Mouse (Mus musculus) forebrain, embryonic 15.5 days (tissue): ENCODE data around the gene Adcyap1r1. TPM values are rescaled to one million over a fixed set of nuclear protein-coding genes. Genes with fewer than 3 reads are reported as not detected.

Experiments
- ATAC-seq: fragments of 200-750 bp; cut with Nextera tagmentation; replicated peaks from 2 replicates; pipeline ENCODE4 v1.8.0; 2017; ENCODE audit warnings: mild to moderate bottlenecking, moderate TSS enrichment, moderate library complexity
- H3K27ac ChIP-seq: fragments of 300-500 bp; sonication (generic); replicated peaks from 2 replicates; pipeline ENCODE4 v1.5.1; 2015; ENCODE audit warnings: mild to moderate bottlenecking, inconsistent platforms
- H3K27me3 ChIP-seq: fragments of 300-500 bp; sonication (generic); 2 replicates; pipeline ENCODE4 v1.6.1; 2015; ENCODE audit warnings: inconsistent platforms
- H3K36me3 ChIP-seq: fragments of 300-500 bp; sonication (generic); 2 replicates; pipeline ENCODE4 v1.6.1; 2015; ENCODE audit warnings: mild to moderate bottlenecking, inconsistent platforms
- H3K4me1 ChIP-seq: fragments of 300-500 bp; sonication (generic); 2 replicates; pipeline ENCODE4 v1.6.1; 2015; ENCODE audit warnings: inconsistent platforms
- H3K4me2 ChIP-seq: fragments of 300-500 bp; sonication (generic); replicated peaks from 2 replicates; pipeline ENCODE4 v1.6.1; 2015; ENCODE audit warnings: mild to moderate bottlenecking, inconsistent platforms
- H3K4me3 ChIP-seq: fragments of 300-500 bp; sonication (generic); 2 replicates; pipeline ENCODE4 v1.5.1; 2015; ENCODE audit warnings: mild to moderate bottlenecking, inconsistent platforms
- H3K9ac ChIP-seq: fragments of 300-500 bp; sonication (generic); replicated peaks from 2 replicates; pipeline ENCODE4 v1.6.1; 2015; ENCODE audit warnings: mild to moderate bottlenecking, inconsistent platforms
- H3K9me3 ChIP-seq: fragments of 300-500 bp; sonication (generic); 2 replicates; pipeline ENCODE4 v1.6.1; 2016; ENCODE audit warnings: inconsistent platforms
- WGBS: fragments of 180-500 bp; shearing (Covaris S2); methylation state at CpG from one replicate; pipeline ENCODE4 v1.1.7; 2015; ENCODE audit warnings: mixed read lengths; 5-methylcytosine and 5-hydroxymethylcytosine counted together
- polyA plus RNA-seq: library from polyadenylated mRNA; unstranded; fragments of >200 nt; fragmentation: Nextera tagmentation; extraction: Ambion mirVana; gene quantifications from 2 replicates; pipeline ENCODE4 v1.2.1, GENCODE M21; 2015

The Adcyap1r1 gene
- polyA plus RNA-seq, 1 experiment from 2014 or later, result 32.1 TPM

- no peak overlapping the region for H3K4me2 ChIP-seq
Measured at GRCm38 (mm10) chr6:55511212-55512065, 59.7 kb downstream of the Adcyap1r1 start.

GRCm38 (mm10) chr6:55512066-55512703, 60.4 kb downstream of the Adcyap1r1 start:
- Histone ChIP-seq H3K36me3 (no peaks in the 10 kb centered on the region), H3K9ac (no peak overlapping the region), H3K4me1 (peaks cover 7% of the 10 kb centered on the region), H3K4me3 (no peak overlapping the region), H3K9me3 (no peaks in the 10 kb centered on the region), H3K27ac (no peak overlapping the region), H3K4me2 (no peak overlapping the region), H3K27me3 (no peaks in the 10 kb centered on the region)
- 22% methylated on average over 19 of the region's 19 CpGs for WGBS
- 0 out of 2 replicates have a peak, but pooled peaks have one; percentile 9 for ATAC-seq

More at GRCm38 (mm10) chr6:55511212-55512065, 59.7 kb downstream of the Adcyap1r1 start:
- Histone ChIP-seq H3K27me3 (no peaks in the 10 kb centered on the region), H3K9me3 (no peaks in the 10 kb centered on the region), H3K4me1 (peaks cover 7% of the 10 kb centered on the region), H3K27ac (no peak overlapping the region), H3K4me3 (no peak overlapping the region), H3K9ac (no peak overlapping the region), H3K36me3 (no peaks in the 10 kb centered on the region)
- ATAC-seq, result peak; percentile 96
- 41% methylated on average over 12 of the region's 12 CpGs for WGBS

- Histone ChIP-seq H3K9me3 (no peaks in the 10 kb centered on the region), H3K27ac (no peak overlapping the region), H3K36me3 (no peaks in the 10 kb centered on the region), H3K27me3 (no peaks in the 10 kb centered on the region), H3K4me1 (peaks cover 7% of the 10 kb centered on the region), H3K4me2 (no peak overlapping the region), H3K9ac (no peak overlapping the region), H3K4me3 (no peak overlapping the region)
- 73% methylated on average over 5 of the region's 5 CpGs for WGBS
- ATAC-seq, result no peak
Measured at GRCm38 (mm10) chr6:55513477-55513876, 61.7 kb downstream of the Adcyap1r1 start.

GRCm38 (mm10) chr6:55519605-55520201, 67.9 kb downstream of the Adcyap1r1 start:
- H3K27me3 ChIP-seq, result no peaks in the 10 kb centered on the region
- H3K36me3 ChIP-seq, result no peaks in the 10 kb centered on the region
- H3K9me3 ChIP-seq, result no peaks in the 10 kb centered on the region
- no peak overlapping the region for H3K9ac ChIP-seq
- H3K4me1 ChIP-seq, result peaks cover 6% of the 10 kb centered on the region
- ATAC-seq, result peak; percentile 94
- no peak overlapping the region; the same call in 1 of the 2 replicates for H3K27ac ChIP-seq
- no peak overlapping the region for H3K4me3 ChIP-seq
- H3K4me2 ChIP-seq, result no peak overlapping the region
- WGBS, result 18% methylated on average over 11 of the region's 11 CpGs

- Histone ChIP-seq H3K4me1 (peaks cover 6% of the 10 kb centered on the region), H3K36me3 (no peaks in the 10 kb centered on the region), H3K9ac (no peak overlapping the region), H3K9me3 (no peaks in the 10 kb centered on the region), H3K4me3 (no peak overlapping the region), H3K27ac (peak overlapping the region; percentile 19; the same call in 1 of the 2 replicates), H3K4me2 (no peak overlapping the region), H3K27me3 (no peaks in the 10 kb centered on the region)
- 28% methylated on average over 11 of the region's 11 CpGs for WGBS
- peak; percentile 85 for ATAC-seq
Measured at GRCm38 (mm10) chr6:55520237-55521095, 68.7 kb downstream of the Adcyap1r1 start.

GRCm38 (mm10) chr6:55536469-55536868, 84.7 kb downstream of the Adcyap1r1 start:
- ATAC-seq, result no peak
- no peak overlapping the region for H3K4me2 ChIP-seq
- no peaks in the 10 kb centered on the region for H3K9me3 ChIP-seq
- no peaks in the 10 kb centered on the region for H3K27me3 ChIP-seq
- peaks cover 10% of the 10 kb centered on the region for H3K4me1 ChIP-seq
- H3K4me3 ChIP-seq, result no peak overlapping the region
- no peak overlapping the region for H3K27ac ChIP-seq
- no peak overlapping the region for H3K9ac ChIP-seq
- no peaks in the 10 kb centered on the region for H3K36me3 ChIP-seq
- WGBS, result 91% methylated on average over 2 of the region's 2 CpGs

GRCm38 (mm10) chr6:55539196-55539595, 87.4 kb downstream of the Adcyap1r1 start:
- H3K4me2 ChIP-seq, result peak overlapping the region; percentile 9
- H3K9ac ChIP-seq, result 0 out of 2 replicates have a peak overlapping the region, but pooled peaks have one; percentile 35
- H3K9me3 ChIP-seq, result no peaks in the 10 kb centered on the region
- ATAC-seq, result no peak; the same call in 1 of the 2 replicates
- H3K4me3 ChIP-seq, result no peak overlapping the region
- no peaks in the 10 kb centered on the region for H3K36me3 ChIP-seq
- H3K27ac ChIP-seq, result peak overlapping the region; percentile 39
- WGBS, result 41% methylated on average over 10 of the region's 10 CpGs
- H3K4me1 ChIP-seq, result peaks cover 10% of the 10 kb centered on the region
- H3K27me3 ChIP-seq, result no peaks in the 10 kb centered on the region

- no peaks in the 10 kb centered on the region for H3K36me3 ChIP-seq
- no peak for ATAC-seq
- no peak overlapping the region for H3K4me3 ChIP-seq
- no peaks in the 10 kb centered on the region for H3K9me3 ChIP-seq
- H3K27ac ChIP-seq, result no peak overlapping the region
- H3K9ac ChIP-seq, result no peak overlapping the region
- H3K4me1 ChIP-seq, result peaks cover 10% of the 10 kb centered on the region
- WGBS, result 46% methylated on average over 3 of the region's 3 CpGs
- no peaks in the 10 kb centered on the region for H3K27me3 ChIP-seq
- no peak overlapping the region for H3K4me2 ChIP-seq
Measured at GRCm38 (mm10) chr6:55542359-55542758, 90.6 kb downstream of the Adcyap1r1 start.

- no peak overlapping the region for H3K4me3 ChIP-seq
- no peaks in the 10 kb centered on the region for H3K36me3 ChIP-seq
- no peaks in the 10 kb centered on the region for H3K27me3 ChIP-seq
- H3K27ac ChIP-seq, result no peak overlapping the region
- no peak overlapping the region for H3K4me2 ChIP-seq
- H3K9me3 ChIP-seq, result no peaks in the 10 kb centered on the region
- H3K9ac ChIP-seq, result no peak overlapping the region
- no peak for ATAC-seq
- WGBS, result 70% methylated on average over 4 of the region's 4 CpGs
- peaks cover 10% of the 10 kb centered on the region for H3K4me1 ChIP-seq
Measured at GRCm38 (mm10) chr6:55543345-55543744, 91.6 kb downstream of the Adcyap1r1 start.

- no peaks in the 10 kb centered on the region for H3K36me3 ChIP-seq
- H3K4me2 ChIP-seq, result no peak overlapping the region
- no peak overlapping the region for H3K4me3 ChIP-seq
- H3K9me3 ChIP-seq, result no peaks in the 10 kb centered on the region
- H3K9ac ChIP-seq, result no peak overlapping the region
- no peaks in the 10 kb centered on the region for H3K4me1 ChIP-seq
- H3K27me3 ChIP-seq, result no peaks in the 10 kb centered on the region
- WGBS, result 96% methylated on average over 6 of the region's 6 CpGs
- no peak for ATAC-seq
- no peak overlapping the region for H3K27ac ChIP-seq
Measured at GRCm38 (mm10) chr6:55549211-55549610, 97.4 kb downstream of the Adcyap1r1 start.

- Histone ChIP-seq H3K4me1 (no peaks in the 10 kb centered on the region), H3K36me3 (no peaks in the 10 kb centered on the region)
Measured at GRCm38 (mm10) chr6:55550926-55551325, 99.1 kb downstream of the Adcyap1r1 start.

More at GRCm38 (mm10) chr6:55550926-55551325, 99.1 kb downstream of the Adcyap1r1 start:
- H3K4me2 ChIP-seq, result no peak overlapping the region
- 31% methylated on average over 13 of the region's 13 CpGs for WGBS
- peak overlapping the region; percentile 63 for H3K27ac ChIP-seq
- H3K4me3 ChIP-seq, result no peak overlapping the region
- H3K9me3 ChIP-seq, result no peaks in the 10 kb centered on the region
- H3K9ac ChIP-seq, result no peak overlapping the region
- H3K27me3 ChIP-seq, result no peaks in the 10 kb centered on the region
- peak; percentile 77 for ATAC-seq
